Mouse (Mus musculus) naive thymus-derived CD4-positive, alpha-beta T cell, adult 2 months (primary cell): Measurements from ENCODE around the gene Ache.

Experiments used
- DNase-seq: peaks from one replicate; pipeline ENCODE4 v3.0.0-alpha.2; 2011; ENCODE audit warnings: low read depth

Gene Ache

GRCm38 (mm10) chr5:137334317-137334716 is 47.0 kb downstream of the Ache start:
- DNase-seq = no peak

GRCm38 (mm10) chr5:137335066-137335465 is 47.7 kb downstream of the Ache start:
- no peak for DNase-seq

- DNase-seq = no peak
These were observed 49.9 kb downstream of the Ache start for GRCm38 (mm10) chr5:137337190-137337589.

- DNase-seq = peak; percentile 73
These were observed 50.9 kb downstream of the Ache start for GRCm38 (mm10) chr5:137338256-137338655.

GRCm38 (mm10) chr5:137338663-137339289 is 51.5 kb downstream of the Ache start:
- DNase-seq = no peak

GRCm38 (mm10) chr5:137339290-137339979 is 52.1 kb downstream of the Ache start:
- no peak for DNase-seq

GRCm38 (mm10) chr5:137340222-137340621 is 52.9 kb downstream of the Ache start:
- DNase-seq = no peak

- DNase-seq = no peak
These were observed 55.2 kb downstream of the Ache start for GRCm38 (mm10) chr5:137342407-137343012.

GRCm38 (mm10) chr5:137343412-137343811 is 56.1 kb downstream of the Ache start:
- no peak for DNase-seq

GRCm38 (mm10) chr5:137343869-137344268 is 56.5 kb downstream of the Ache start:
- DNase-seq = no peak
